Mouse (Mus musculus) liver, embryonic 12.5 days (tissue): Measurements from ENCODE around the gene Ppp2r5c. TPM values are rescaled to one million over a fixed set of nuclear protein-coding genes. Genes with fewer than 3 reads are reported as not detected.
A peak's percentile ranks its signal among the peaks of the same experiment; 100 is the strongest.

Experiments used
- ATAC-seq: fragments of 200-750 bp; cut with Nextera tagmentation; 2 replicates; pipeline ENCODE4 v1.8.0; 2017; ENCODE audit warnings: moderate number of reproducible peaks, mild to moderate bottlenecking, moderate library complexity
- H3K27ac ChIP-seq: fragments of 300-500 bp; sonication (generic); 2 replicates; pipeline ENCODE4 v1.5.1; 2016; ENCODE audit warnings: mild to moderate bottlenecking
- H3K27me3 ChIP-seq: fragments of 300-500 bp; sonication (generic); replicated peaks from 2 replicates; pipeline ENCODE4 v1.6.1; 2016; ENCODE audit warnings: mild to moderate bottlenecking, moderate library complexity
- H3K36me3 ChIP-seq: fragments of 300-500 bp; sonication (generic); 2 replicates; pipeline ENCODE4 v1.6.1; 2016; ENCODE audit warnings: mild to moderate bottlenecking, moderate library complexity
- H3K4me1 ChIP-seq: fragments of 300-500 bp; sonication (generic); 2 replicates; pipeline ENCODE4 v1.6.1; 2016
- H3K4me2 ChIP-seq: fragments of 300-500 bp; sonication (generic); 2 replicates; pipeline ENCODE4 v1.6.1; 2016; ENCODE audit warnings: mild to moderate bottlenecking, moderate library complexity
- H3K4me3 ChIP-seq: fragments of 300-500 bp; sonication (generic); 2 replicates; pipeline ENCODE4 v1.5.1; 2016; ENCODE audit warnings: mild to moderate bottlenecking, moderate library complexity
- H3K9ac ChIP-seq: fragments of 300-500 bp; sonication (generic); 2 replicates; pipeline ENCODE4 v1.6.1; 2016; ENCODE audit warnings: mild to moderate bottlenecking, moderate library complexity
- H3K9me3 ChIP-seq: fragments of 300-500 bp; sonication (generic); replicated peaks from 2 replicates; pipeline ENCODE4 v1.6.1; 2016; ENCODE audit warnings: mild to moderate bottlenecking, moderate library complexity
- WGBS: fragments of 180-500 bp; shearing (Covaris S2); methylation state at CpG from one replicate; pipeline ENCODE4 v1.1.7; 2016; ENCODE audit not compliant: insufficient replicate concordance; 5-methylcytosine and 5-hydroxymethylcytosine counted together
- polyA plus RNA-seq: library from polyadenylated mRNA; unstranded; fragments of >200 nt; fragmentation: Nextera tagmentation; extraction: Ambion mirVana; gene quantifications from 2 replicates; pipeline ENCODE4 v1.2.1, GENCODE M21; 2016

Ppp2r5c gene
- polyA plus RNA-seq, 1 experiment from 2014 or later, result 103 TPM

DNA sequence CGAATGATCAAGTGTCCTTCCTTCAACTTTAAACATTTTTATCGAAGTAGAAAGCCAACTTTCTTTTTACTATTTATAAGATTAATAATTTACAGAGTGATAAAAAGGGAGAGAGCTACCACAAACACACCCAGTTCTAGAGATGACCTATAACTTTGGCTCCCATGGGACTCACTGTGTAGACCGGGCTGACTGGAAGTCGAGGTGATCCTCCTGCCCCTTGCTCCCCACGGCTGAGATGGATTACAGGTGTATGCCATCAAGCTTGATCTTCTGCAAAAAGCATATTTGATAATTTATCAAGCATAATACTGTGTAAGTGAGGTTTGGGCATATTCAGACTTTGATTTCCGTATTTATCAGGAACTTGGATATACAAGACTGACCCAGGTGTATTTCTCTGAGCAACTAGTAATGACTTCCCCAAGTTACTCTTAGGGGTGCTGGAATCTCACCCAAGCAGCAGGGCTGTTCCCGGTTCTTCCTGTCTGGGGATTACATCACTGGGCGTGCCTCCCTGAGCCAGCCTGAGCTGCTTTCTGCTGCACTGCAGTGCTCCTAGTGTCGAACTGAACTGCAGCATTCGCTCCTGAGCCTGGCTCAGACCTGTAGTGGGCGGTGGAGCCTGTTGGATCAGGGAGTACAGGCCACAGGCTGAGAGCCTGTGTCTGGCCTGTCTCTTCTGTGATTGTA is 161.7 kb downstream of the Ppp2r5c start:
- Histone ChIP-seq H3K4me3 (no peak overlapping the region), H3K27me3 (no peaks in the 10 kb centered on the region), H3K9ac (no peak overlapping the region), H3K4me2 (no peak overlapping the region), H3K36me3 (peaks cover 33% of the 10 kb centered on the region), H3K4me1 (peaks cover 31% of the 10 kb centered on the region), H3K9me3 (no peaks in the 10 kb centered on the region), H3K27ac (no peak overlapping the region)
- 58% methylated on average over 11 of the region's 11 CpGs for WGBS
- peak; percentile 61 for ATAC-seq

DNA sequence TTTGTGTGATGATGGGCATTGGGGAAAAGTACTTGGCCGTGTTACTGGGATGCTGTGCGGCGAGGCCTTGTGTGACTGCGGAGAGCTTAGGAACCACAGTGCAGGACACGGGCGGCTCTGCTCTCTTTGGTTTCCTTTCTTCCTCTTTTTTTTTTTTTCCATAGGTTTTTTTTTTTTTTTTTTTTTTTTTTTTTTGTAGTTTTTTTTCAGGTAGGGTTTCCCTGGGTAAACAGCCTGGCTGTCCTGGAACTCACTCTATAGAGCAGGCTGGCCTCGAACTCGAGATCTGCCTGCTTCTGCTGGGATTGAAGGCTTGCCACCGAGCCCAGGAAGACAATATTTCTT is 162.2 kb downstream of the Ppp2r5c start:
- H3K4me1 ChIP-seq, result peaks cover 26% of the 10 kb centered on the region
- H3K27ac ChIP-seq, result no peak overlapping the region
- H3K27me3 ChIP-seq, result no peaks in the 10 kb centered on the region
- no peaks in the 10 kb centered on the region for H3K9me3 ChIP-seq
- H3K9ac ChIP-seq, result no peak overlapping the region
- no peak for ATAC-seq
- H3K36me3 ChIP-seq, result peaks cover 38% of the 10 kb centered on the region
- no peak overlapping the region for H3K4me3 ChIP-seq
- H3K4me2 ChIP-seq, result no peak overlapping the region
- WGBS, result 73% methylated on average over 9 of the region's 9 CpGs

DNA sequence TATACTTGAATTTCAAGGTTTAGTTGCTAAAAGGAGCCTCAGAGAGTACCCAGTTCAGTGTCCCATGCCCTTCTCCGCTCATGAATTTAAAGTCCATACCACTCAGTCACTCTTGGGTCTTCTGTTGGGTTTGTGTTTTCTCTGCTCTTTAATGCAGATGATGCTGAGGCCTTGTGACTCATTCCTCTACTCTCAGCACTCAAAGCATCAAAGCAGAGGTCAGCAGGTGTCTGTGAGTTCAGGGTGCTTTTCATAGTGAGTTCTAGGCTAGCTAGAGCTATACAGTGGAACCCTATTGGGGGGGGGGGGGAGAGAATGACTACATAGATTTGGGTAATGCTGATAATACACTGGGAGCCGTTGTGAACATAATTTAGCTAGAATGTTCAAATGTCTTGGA is 163.8 kb downstream of the Ppp2r5c start:
- Histone ChIP-seq H3K4me2 (no peak overlapping the region), H3K27ac (no peak overlapping the region), H3K9ac (no peak overlapping the region), H3K9me3 (no peaks in the 10 kb centered on the region), H3K4me1 (peaks cover 17% of the 10 kb centered on the region), H3K27me3 (no peaks in the 10 kb centered on the region), H3K36me3 (peaks cover 54% of the 10 kb centered on the region), H3K4me3 (no peak overlapping the region)
- 82% methylated on average over 2 of the region's 2 CpGs for WGBS
- no peak for ATAC-seq

DNA sequence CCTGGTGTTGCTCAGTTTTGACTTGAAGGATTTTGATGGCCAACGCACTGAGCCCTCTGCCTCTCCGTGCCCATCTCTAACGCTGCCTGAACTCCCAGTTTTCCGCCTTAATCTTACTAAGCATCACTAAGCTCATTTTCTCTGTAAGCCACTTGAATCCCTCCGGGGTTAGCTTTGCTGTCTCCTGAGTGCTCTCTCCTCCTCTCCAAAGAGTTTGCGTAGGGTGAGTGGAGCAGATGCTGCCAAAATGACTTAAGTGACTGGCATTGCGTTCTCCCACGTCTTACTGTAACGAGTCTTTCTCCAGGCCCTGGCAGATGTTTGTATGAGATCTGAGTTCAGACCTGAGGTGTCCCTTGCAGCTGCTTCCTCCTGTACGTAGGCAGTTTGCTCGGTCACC is 183.1 kb downstream of the Ppp2r5c start:
- no peaks in the 10 kb centered on the region for H3K4me1 ChIP-seq
- ATAC-seq, result no peak
- no peak overlapping the region for H3K4me3 ChIP-seq
- no peaks in the 10 kb centered on the region for H3K27me3 ChIP-seq
- peaks cover 100% of the 10 kb centered on the region for H3K36me3 ChIP-seq
- no peak overlapping the region for H3K27ac ChIP-seq
- no peak overlapping the region for H3K4me2 ChIP-seq
- H3K9ac ChIP-seq, result no peak overlapping the region
- 88% methylated on average over 11 of the region's 11 CpGs for WGBS
- H3K9me3 ChIP-seq, result no peaks in the 10 kb centered on the region

Other genes starting within 250 kb of the Ppp2r5c start
- 0.13 and 0.41 TPM in 2 replicates for gene Dio3, start 168.1 kb upstream of the Ppp2r5c start, polyA plus RNA-seq
- 20.5 and 23.0 TPM in 2 replicates for gene Dync1h1, start 154.3 kb downstream of the Ppp2r5c start, polyA plus RNA-seq
- not detected in 2 replicates for gene 1700001K19Rik, start 235.5 kb downstream of the Ppp2r5c start, polyA plus RNA-seq